Mouse (Mus musculus) intestine, postnatal 0 days (tissue): ENCODE data around the gene Apoc4. TPM values are rescaled to one million over a fixed set of nuclear protein-coding genes. Genes with fewer than 3 reads are reported as not detected.

Experiments used
- ATAC-seq: fragments of 200-750 bp; cut with Nextera tagmentation; 2 replicates; pipeline ENCODE4 v1.8.0; 2017; ENCODE audit warnings: mild to moderate bottlenecking, moderate TSS enrichment, moderate library complexity
- H3K27ac ChIP-seq: fragments of 300-500 bp; sonication (generic); 2 replicates; pipeline ENCODE4 v1.5.1; 2014; ENCODE audit warnings: mild to moderate bottlenecking, low read depth, low read length, moderate library complexity
- H3K27me3 ChIP-seq: fragments of 300-500 bp; sonication (generic); replicated peaks from 2 replicates; pipeline ENCODE4 v1.6.1; 2014; ENCODE audit warnings: low read length, mixed read lengths; ENCODE audit not compliant: control insufficient read depth, insufficient read depth
- H3K36me3 ChIP-seq: fragments of 300-500 bp; sonication (generic); 2 replicates; pipeline ENCODE4 v1.6.1; 2014; ENCODE audit warnings: mild to moderate bottlenecking, moderate library complexity; ENCODE audit not compliant: control insufficient read depth, insufficient read depth
- H3K4me1 ChIP-seq: fragments of 300-500 bp; sonication (generic); replicated peaks from 2 replicates; pipeline ENCODE4 v1.6.1; 2014; ENCODE audit warnings: antibody characterized with exemption, low read length, mixed read lengths; ENCODE audit not compliant: control insufficient read depth, insufficient read depth
- H3K4me2 ChIP-seq: fragments of 300-500 bp; sonication (generic); replicated peaks from 2 replicates; pipeline ENCODE4 v1.6.1; 2014; ENCODE audit warnings: low read depth, mild to moderate bottlenecking, moderate library complexity
- H3K4me3 ChIP-seq: fragments of 300-500 bp; sonication (generic); 2 replicates; pipeline ENCODE4 v1.5.1; 2014; ENCODE audit warnings: low read depth, low read length
- H3K9ac ChIP-seq: fragments of 300-500 bp; sonication (generic); 2 replicates; pipeline ENCODE4 v1.6.1; 2014; ENCODE audit warnings: mild to moderate bottlenecking, low read depth, low read length
- H3K9me3 ChIP-seq: fragments of 300-500 bp; sonication (generic); 2 replicates; pipeline ENCODE4 v1.6.1; 2016; ENCODE audit warnings: mixed run types; ENCODE audit not compliant: control insufficient read depth
- CTCF ChIP-seq: sonication (generic); IDR thresholded peaks from 2 replicates; pipeline ENCODE4 v1.5.1; 2016; ENCODE audit warnings: low read depth, mild to moderate bottlenecking, control low read depth, antibody characterized with exemption, moderate library complexity
- WGBS: fragments of 180-500 bp; shearing (Covaris S2); extraction: QIAGEN DNeasy Blood & Tissue Kit; methylation state at CpG from one replicate; pipeline ENCODE4 v1.1.7; 2014; 5-methylcytosine and 5-hydroxymethylcytosine counted together
- polyA plus RNA-seq: library from polyadenylated mRNA; unstranded; fragments of >200 nt; fragmentation: Nextera tagmentation; extraction: Ambion mirVana; gene quantifications from 2 replicates; pipeline ENCODE4 v1.2.1, GENCODE M21; 2015

Gene Apoc4
- polyA plus RNA-seq, 1 experiment from 2014 or later = 0.70 TPM

DNA sequence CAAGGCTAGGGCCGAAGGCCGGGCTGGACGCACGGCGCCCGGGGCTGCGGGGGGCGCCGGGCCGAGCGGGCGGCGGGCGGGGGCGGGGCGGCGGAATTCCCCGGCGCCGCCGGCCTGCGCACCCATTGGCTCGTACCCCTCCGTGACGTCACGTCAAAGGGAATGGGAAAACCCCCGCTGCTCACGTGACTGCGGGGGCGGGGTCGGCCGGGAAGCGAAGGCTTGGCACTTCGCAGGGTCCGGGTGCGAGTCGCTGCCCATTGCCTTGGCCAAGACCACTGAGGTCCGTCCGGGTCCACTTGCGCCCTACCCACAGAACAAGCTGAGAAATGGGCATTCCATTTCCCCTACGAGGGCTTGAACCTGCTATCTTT lies 51.9 kb downstream of the Apoc4 start, which contains the start of gene Relb:
TSS of gene Relb (minus strand) at position 78 of the 374 bp plus-strand sequence.
- Histone ChIP-seq H3K4me3 (peak within 1 kb of the TSS; percentile 82), H3K27me3 (no peaks in the 10 kb centered on the region), H3K4me2 (peak within 1 kb of the TSS; percentile 99), H3K9ac (peak within 1 kb of the TSS; percentile 71), H3K4me1 (no peaks in the 10 kb centered on the region), H3K9me3 (no peaks in the 10 kb centered on the region), H3K36me3 (peaks cover 16% of the 10 kb centered on the region), H3K27ac (peak within 1 kb of the TSS; percentile 96)
- no peak for TF ChIP-seq CTCF
- WGBS = under 1% methylated on average over 41 of the region's 41 CpGs
- ATAC-seq = peak; percentile 48

DNA sequence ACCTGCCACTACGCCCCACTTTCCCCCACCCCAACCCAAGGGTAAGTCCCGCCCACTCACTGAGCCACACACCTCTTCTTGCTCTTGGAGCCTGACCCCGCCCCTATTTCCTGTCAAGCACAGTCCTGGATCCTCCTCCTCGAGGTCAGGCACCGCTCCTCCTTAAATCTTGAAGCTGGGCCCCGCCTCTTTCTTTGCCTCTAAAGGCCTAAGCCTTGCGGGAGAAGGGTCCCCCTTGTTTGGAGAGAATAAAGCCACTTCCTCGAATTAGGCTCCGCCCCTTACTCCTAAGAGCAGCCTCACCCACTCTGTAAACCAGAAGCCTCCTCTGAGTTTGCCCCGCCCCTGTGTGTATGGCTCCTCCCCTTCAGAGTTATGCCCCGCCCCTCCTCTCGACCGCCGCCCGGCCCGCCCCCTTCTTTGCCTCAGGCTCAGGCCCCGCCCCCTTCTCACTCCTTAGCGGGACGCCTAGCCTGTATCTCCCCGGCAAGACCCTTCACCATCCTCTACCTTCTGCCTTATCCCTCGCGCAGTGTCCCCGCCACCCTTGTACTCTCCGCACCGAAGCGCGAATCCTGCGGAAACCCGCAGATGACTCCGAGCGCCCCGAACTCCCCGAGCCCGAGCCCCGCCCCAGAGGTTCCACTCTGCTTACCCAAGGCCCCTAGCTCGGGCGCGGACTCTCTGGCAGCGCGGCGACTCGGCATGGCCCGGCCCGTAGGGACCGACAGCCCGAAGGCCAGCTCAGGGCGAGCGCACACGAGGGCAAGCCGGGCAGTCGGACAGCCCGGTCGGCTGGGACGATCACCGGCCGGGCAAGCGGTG lies 52.5 kb downstream of the Apoc4 start:
- TF ChIP-seq CTCF = no peak
- peaks cover 10% of the 10 kb centered on the region for H3K36me3 ChIP-seq
- H3K9me3 ChIP-seq = no peaks in the 10 kb centered on the region
- peak overlapping the region; percentile 82 for H3K4me3 ChIP-seq
- ATAC-seq = peak; percentile 95
- H3K27me3 ChIP-seq = no peaks in the 10 kb centered on the region
- peak overlapping the region; percentile 96 for H3K27ac ChIP-seq
- WGBS = 1% methylated on average over 57 of the region's 57 CpGs
- H3K4me1 ChIP-seq = no peaks in the 10 kb centered on the region; the same call in 1 of the 2 replicates
- H3K4me2 ChIP-seq = peak overlapping the region; percentile 99
- H3K9ac ChIP-seq = peak overlapping the region; percentile 71

GRCm38 (mm10) chr7:19628192-19628535 lies 53.1 kb downstream of the Apoc4 start:
- H3K9me3 ChIP-seq = no peaks in the 10 kb centered on the region
- no peak for ATAC-seq
- peak overlapping the region; percentile 96 for H3K27ac ChIP-seq
- peaks cover 4% of the 10 kb centered on the region for H3K36me3 ChIP-seq
- peaks cover 1% of the 10 kb centered on the region; the same call in 1 of the 2 replicates for H3K4me1 ChIP-seq
- H3K4me3 ChIP-seq = peak overlapping the region; percentile 82
- WGBS = 12% methylated on average over 17 of the region's 17 CpGs
- TF ChIP-seq CTCF = no peak
- no peaks in the 10 kb centered on the region for H3K27me3 ChIP-seq
- no peak overlapping the region for H3K9ac ChIP-seq
- H3K4me2 ChIP-seq = peak overlapping the region; percentile 99

Other genes with a start within 250 kb of the Apoc4 start
- 4.2 and 4.7 TPM in 2 replicates for gene Mark4, start 222.7 kb downstream of the Apoc4 start, polyA plus RNA-seq
- gene Exoc3l2, start 218.1 kb downstream of the Apoc4 start, polyA plus RNA-seq = 1.1 and 1.9 TPM in 2 replicates
- gene Bloc1s3, start 173.1 kb downstream of the Apoc4 start, polyA plus RNA-seq = 3.4 TPM in 2 replicates
- gene Trappc6a, start 173.1 kb downstream of the Apoc4 start, polyA plus RNA-seq = 108 and 118 TPM in 2 replicates
- gene Nkpd1, start 163.6 kb downstream of the Apoc4 start, polyA plus RNA-seq = not detected in 2 replicates
- 13.9 and 15.0 TPM in 2 replicates for gene Ppp1r37, start 118.4 kb downstream of the Apoc4 start, polyA plus RNA-seq
- 0.14 TPM in 1 of 2 replicates, not detected in the other for gene Zfp296, start 104.2 kb downstream of the Apoc4 start, polyA plus RNA-seq
- gene Gemin7, start 103.9 kb downstream of the Apoc4 start, polyA plus RNA-seq = 99.5 and 102 TPM in 2 replicates
- 14.8 and 16.9 TPM in 2 replicates for gene Clasrp, start 77.0 kb downstream of the Apoc4 start, polyA plus RNA-seq
- 10.5 and 10.6 TPM in 2 replicates for gene Relb, start 52.0 kb downstream of the Apoc4 start, polyA plus RNA-seq
- gene Clptm1, start 16.4 kb downstream of the Apoc4 start, polyA plus RNA-seq = 66.1 and 70.6 TPM in 2 replicates
- gene Apoc2, start 3.5 kb downstream of the Apoc4 start, polyA plus RNA-seq = 11,285 and 12,482 TPM in 2 replicates
- gene Gm44805, start 56 bp downstream of the Apoc4 start, polyA plus RNA-seq = 5.6 and 13.5 TPM in 2 replicates
- 34.7 and 50.0 TPM in 2 replicates for gene Apoc1, start 11.2 kb upstream of the Apoc4 start, polyA plus RNA-seq
- 435 and 436 TPM in 2 replicates for gene Apoe, start 17.7 kb upstream of the Apoc4 start, polyA plus RNA-seq
- 80.1 and 85.5 TPM in 2 replicates for gene Tomm40, start 34.0 kb upstream of the Apoc4 start, polyA plus RNA-seq
- gene Nectin2, start 69.0 kb upstream of the Apoc4 start, polyA plus RNA-seq = 93.1 and 94.7 TPM in 2 replicates
- 36.2 and 38.0 TPM in 2 replicates for gene Bcam, start 89.5 kb upstream of the Apoc4 start, polyA plus RNA-seq
- 54.8 and 56.5 TPM in 2 replicates for gene Cblc, start 115.3 kb upstream of the Apoc4 start, polyA plus RNA-seq
- 19.0 and 23.7 TPM in 2 replicates for gene Bcl3, start 141.3 kb upstream of the Apoc4 start, polyA plus RNA-seq
- gene Gm19345, start 170.5 kb upstream of the Apoc4 start, polyA plus RNA-seq = 0.16 and 0.39 TPM in 2 replicates
- not detected in 2 replicates for gene Ceacam16, start 179.8 kb upstream of the Apoc4 start, polyA plus RNA-seq
- not detected in 2 replicates for gene Ceacam19, start 206.5 kb upstream of the Apoc4 start, polyA plus RNA-seq
- 8.9 and 10.7 TPM in 2 replicates for gene Pvr, start 239.7 kb upstream of the Apoc4 start, polyA plus RNA-seq